Comparison of ENCODE assay signal across 26 mouse cellular contexts in genomic region chr16:56304167-56304566, GRCm38 (mm10).
"Had no signal": no experiment of that assay in that cellular context is flagged by ENCODE, and none has a peak within 500 bp of the region (broad histone marks: within the 10 kb centered on the region; RNA-seq: fewer than 3 reads in every experiment).

No protein-coding gene starts in this region.

- H3K4me1 ChIP-seq: heart, embryonic 13.5 days; heart, embryonic 15.5 days; hindbrain, embryonic 13.5 days; hindbrain, embryonic 15.5 days had no signal

- ATAC-seq: forebrain, embryonic 16.5 days; hindbrain, postnatal 0 days; intestine, embryonic 16.5 days had no signal

- H3K27me3 ChIP-seq: heart, embryonic 13.5 days; heart, embryonic 15.5 days; hindbrain, embryonic 13.5 days; hindbrain, embryonic 15.5 days; kidney, embryonic 15.5 days; limb, embryonic 15.5 days had no signal

- H3K9ac ChIP-seq: heart, embryonic 13.5 days; heart, embryonic 15.5 days; hindbrain, embryonic 13.5 days; hindbrain, embryonic 15.5 days; kidney, embryonic 15.5 days; limb, embryonic 13.5 days; limb, embryonic 15.5 days had no signal

- H3K9me3 ChIP-seq: heart, embryonic 13.5 days; heart, embryonic 15.5 days; hindbrain, embryonic 13.5 days; hindbrain, embryonic 15.5 days; kidney, embryonic 15.5 days; limb, embryonic 13.5 days; limb, embryonic 15.5 days had no signal

- DNase-seq: gastrocnemius, postnatal 14 days; gastrocnemius, postnatal 36 days; heart, adult 11 months; heart, adult 2 months; heart, postnatal 14 days; heart, postnatal 36 days; kidney, adult 11 months; kidney, adult 2 months; kidney, adult 9 months; kidney, postnatal 14 days; kidney, postnatal 36 days; layer of hippocampus, adult 9-11 months; layer of hippocampus, postnatal 36 days; left cerebral cortex, postnatal 4 days had no signal

- H3K4me2 ChIP-seq: heart, embryonic 11.5 days; heart, embryonic 13.5 days; heart, embryonic 15.5 days; hindbrain, embryonic 13.5 days; hindbrain, embryonic 15.5 days; kidney, embryonic 15.5 days; limb, embryonic 13.5 days; limb, embryonic 15.5 days had no signal

- H3K36me3 ChIP-seq: heart, embryonic 13.5 days; heart, embryonic 15.5 days; hindbrain, embryonic 13.5 days; hindbrain, embryonic 15.5 days; kidney, embryonic 15.5 days; limb, embryonic 13.5 days; limb, embryonic 15.5 days had no signal

- H3K27ac ChIP-seq: heart, adult 2 months; heart, embryonic 13.5 days; heart, embryonic 15.5 days; hindbrain, embryonic 13.5 days; hindbrain, embryonic 15.5 days; hindbrain, postnatal 0 days; kidney, embryonic 15.5 days; kidney, postnatal 0 days; limb, embryonic 13.5 days; limb, embryonic 15.5 days had no signal

- H3K4me3 ChIP-seq: heart, adult 2 months; heart, embryonic 13.5 days; heart, embryonic 15.5 days; hindbrain, embryonic 13.5 days; hindbrain, embryonic 15.5 days; kidney, embryonic 15.5 days; limb, embryonic 13.5 days; limb, embryonic 15.5 days had no signal
